21 mouse cellular contexts compared by ENCODE assay signal in the genomic region with DNA sequence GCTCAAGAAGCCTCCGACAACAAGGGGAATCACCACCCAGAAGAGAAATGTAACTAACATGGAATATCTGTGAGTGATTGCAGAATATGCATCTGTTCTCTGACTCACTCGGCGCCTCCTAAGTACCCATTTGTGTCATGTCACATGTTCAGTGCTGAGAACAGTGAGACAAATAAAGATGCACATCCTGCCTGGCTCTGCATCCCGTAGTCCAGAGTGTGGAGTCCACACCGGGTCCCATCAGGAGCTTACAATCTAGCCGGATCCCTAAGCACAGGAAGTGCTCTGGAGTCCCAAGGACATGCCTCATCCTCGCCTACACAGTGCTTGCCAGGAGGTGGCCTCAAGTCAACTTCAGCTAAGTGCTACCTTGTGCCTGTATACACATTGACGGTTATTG. TPM values are rescaled to one million over a fixed set of nuclear protein-coding genes. Genes with fewer than 3 reads are reported as not detected.
DNase-seq lines count a peak whose midpoint lies in the region; ATAC-seq and TF ChIP-seq lines count a peak whose summit lies in the region.
"Had no signal": no experiment of that assay in that cellular context is flagged by ENCODE, and none has a peak within 500 bp of the region (broad histone marks: within the 10 kb centered on the region; RNA-seq: fewer than 3 reads in every experiment).

No protein-coding gene starts in this region.

- intact Hi-C loops in gastrocnemius, adult 2 months (cut with DNase I), result no loop called here

- no peaks in the 10 kb centered on the region for H3K27me3 ChIP-seq in hindbrain, embryonic 16.5 days (replicated peaks; ENCODE audit: control insufficient read depth, insufficient read depth, low read length)
- H3K27me3 ChIP-seq: forebrain, embryonic 13.5 days; kidney, embryonic 15.5 days; limb, embryonic 15.5 days; midbrain, embryonic 13.5 days had no signal

- H3K4me3 ChIP-seq in olfactory bulb, adult 2 months (ENCODE audit: insufficient read depth, low read depth, low read length), result no peak overlapping the region
- no peak overlapping the region for H3K4me3 ChIP-seq in hindbrain, embryonic 16.5 days (ENCODE audit: low read length)
- H3K4me3 ChIP-seq in gastrocnemius, adult 2 months, result no peak overlapping the region
- no peak overlapping the region for H3K4me3 ChIP-seq in lung, adult 2 months (replicated peaks; ENCODE audit: extremely low read depth, low read depth, low read length)
- H3K4me3 ChIP-seq: embryonic facial prominence, embryonic 10.5 days; forebrain, embryonic 13.5 days; heart, embryonic 12.5 days; kidney, embryonic 15.5 days; limb, embryonic 15.5 days; midbrain, embryonic 13.5 days had no signal

- no peak overlapping the region for H3K4me2 ChIP-seq in hindbrain, embryonic 16.5 days (ENCODE audit: low read length)
- H3K4me2 ChIP-seq: forebrain, embryonic 13.5 days; heart, embryonic 12.5 days; hindbrain, embryonic 14.5 days; kidney, embryonic 15.5 days; limb, embryonic 15.5 days; midbrain, embryonic 13.5 days had no signal

- WGBS in olfactory bulb, adult 2 months, result 41% methylated on average over 8 of the region's 8 CpGs
- 83% methylated on average over 8 of the region's 8 CpGs for whole genome bisulfite sequencing in hindbrain, embryonic 16.5 days
- 57% methylated on average over 8 of the region's 8 CpGs for WGBS in lung, adult 2 months

- TF ChIP-seq CTCF in olfactory bulb, adult 2 months (IDR thresholded peaks at IDR 0.05; ENCODE audit: insufficient read depth, low read depth, low read length), result no peak
- no peak for TF ChIP-seq CTCF in gastrocnemius, adult 2 months (IDR thresholded peaks at IDR 0.05)
- TF ChIP-seq CTCF in lung, adult 2 months (IDR thresholded peaks at IDR 0.05; ENCODE audit: insufficient read depth, low read length), result no peak

- H3K9ac ChIP-seq in hindbrain, embryonic 16.5 days (ENCODE audit: low read depth, low read length), result no peak overlapping the region
- H3K9ac ChIP-seq: forebrain, embryonic 13.5 days; heart, embryonic 12.5 days; hindbrain, embryonic 14.5 days; kidney, embryonic 15.5 days; limb, embryonic 15.5 days; liver, postnatal 0 days; midbrain, embryonic 13.5 days had no signal

- no peak for TF ChIP-seq POLR2A in olfactory bulb, adult 2 months (IDR thresholded peaks at IDR 0.05; ENCODE audit: insufficient read depth, low read depth, low read length)
- no peak for TF ChIP-seq POLR2A in lung, adult 2 months (IDR thresholded peaks at IDR 0.05; ENCODE audit: borderline replicate concordance, extremely low read depth, low read depth, low read length)

- peaks cover 20% of the 10 kb centered on the region for H3K4me1 ChIP-seq in olfactory bulb, adult 2 months (ENCODE audit: control insufficient read depth, insufficient read depth, low read length)
- H3K4me1 ChIP-seq in hindbrain, embryonic 16.5 days (ENCODE audit: control insufficient read depth, insufficient read depth, low read depth, low read length), result no peaks in the 10 kb centered on the region
- H3K4me1 ChIP-seq in lung, adult 2 months (ENCODE audit: control insufficient read depth, insufficient read depth, low read length), result no peaks in the 10 kb centered on the region
- H3K4me1 ChIP-seq: embryonic facial prominence, embryonic 10.5 days; forebrain, embryonic 13.5 days; heart, embryonic 12.5 days; kidney, embryonic 15.5 days; limb, embryonic 15.5 days; midbrain, embryonic 13.5 days had no signal

- no peaks in the 10 kb centered on the region for H3K9me3 ChIP-seq in hindbrain, embryonic 16.5 days (ENCODE audit: control insufficient read depth, low read length)
- H3K9me3 ChIP-seq: embryonic facial prominence, embryonic 10.5 days; forebrain, embryonic 13.5 days; heart, embryonic 12.5 days; kidney, embryonic 15.5 days; limb, embryonic 15.5 days; midbrain, embryonic 13.5 days had no signal

- peak overlapping the region; percentile 56 for H3K27ac ChIP-seq in olfactory bulb, adult 2 months (ENCODE audit: insufficient read depth, low read depth, low read length)
- H3K27ac ChIP-seq in hindbrain, embryonic 16.5 days (ENCODE audit: low read depth, low read length), result no peak overlapping the region
- no peak overlapping the region for H3K27ac ChIP-seq in gastrocnemius, adult 2 months
- H3K27ac ChIP-seq: embryonic facial prominence, embryonic 10.5 days; forebrain, embryonic 13.5 days; hindbrain, embryonic 14.5 days; kidney, embryonic 15.5 days; limb, embryonic 15.5 days; macrophage; midbrain, embryonic 13.5 days had no signal

- peak; percentile 84 for DNase-seq in right cerebral cortex, adult 18-20 months
- DNase-seq in right cerebral cortex, postnatal 4 days, result no peak
- peak; percentile 72 for DNase-seq in layer of hippocampus, adult 9-11 months
- DNase-seq in gastrocnemius, adult 2 months, result no peak
- DNase-seq in lung, adult 2 months, result no peak
- DNase-seq: adrenal gland, adult 2 months; cerebellum, adult 11 months; cerebellum, postnatal 25 days; liver, postnatal 0 days had no signal

- ATAC-seq in hindbrain, embryonic 16.5 days, result no peak
- ATAC-seq: forebrain, embryonic 13.5 days; intestine, embryonic 16.5 days; liver, postnatal 0 days; midbrain, embryonic 13.5 days had no signal

- H3K36me3 ChIP-seq in hindbrain, embryonic 16.5 days (ENCODE audit: control insufficient read depth, insufficient read depth, low read length), result no peaks in the 10 kb centered on the region
- H3K36me3 ChIP-seq: embryonic facial prominence, embryonic 10.5 days; heart, embryonic 12.5 days; kidney, embryonic 15.5 days; limb, embryonic 15.5 days; midbrain, embryonic 13.5 days had no signal

RNA-seq across cellular contexts. Expression of gene Kcnma1, which starts 32.1 kb away (rescaled TPM):
- 75.1 and 317 TPM in 2 replicates for polyA plus RNA-seq in olfactory bulb, adult 2 months (2012; ENCODE audit: insufficient read depth, insufficient read length, low replicate concordance, missing spikeins)
- polyA plus RNA-seq in hindbrain, embryonic 16.5 days (2015; fragmentation: Nextera tagmentation; extraction: Ambion mirVana), result 15.8 and 17.2 TPM in 2 replicates
- total RNA-seq in gastrocnemius, adult 2 months (2021), result 10 to 100 TPM; 52.6 to 80.4 TPM
- 1.3 and 1.6 TPM in 2 replicates for polyA plus RNA-seq in lung, adult 2 months (2012; rRNA removed)
- total RNA-seq: granulocyte monocyte progenitor cell, adult 5-6 weeks had no signal
- polyA plus RNA-seq: macrophage had no signal

Comparison
In these comparisons a context has a peak if more than half of its experiments do, and no peak if none do; other contexts are left out.
1. DNase-seq: peak in right cerebral cortex, adult 18-20 months (single experiment) and layer of hippocampus, adult 9-11 months (single experiment); none in right cerebral cortex, postnatal 4 days (single experiment), gastrocnemius, adult 2 months (single experiment) and lung, adult 2 months (single experiment).